Mouse (Mus musculus): ENCODE results near the gene Socs3.

- TF ChIP-seq CTCF (IDR thresholded peaks at IDR 0.05; ENCODE audit: insufficient read depth, low read depth, low read length) (no peak), POLR2A (IDR thresholded peaks at IDR 0.05; ENCODE audit: insufficient read depth, low read depth, low read length) (no peak)
Measured at GRCm38 (mm10) chr11:117925541-117925940, 44.3 kb downstream of the Socs3 start.
